Mouse (Mus musculus) adipocyte (in vitro differentiated cells): Measurements from ENCODE around the gene Grk4.
"Not testable (repeated sequence)": the region's sequence is repeated elsewhere in the genome, so short reads cannot be mapped to it uniquely, and the experiment has no call there.

ENCODE experiments used
- DNase-seq: peaks from one replicate; pipeline ENCODE4 v3.0.0-alpha.2; 2016; ENCODE audit warnings: low spot score

The Grk4 gene

DNA sequence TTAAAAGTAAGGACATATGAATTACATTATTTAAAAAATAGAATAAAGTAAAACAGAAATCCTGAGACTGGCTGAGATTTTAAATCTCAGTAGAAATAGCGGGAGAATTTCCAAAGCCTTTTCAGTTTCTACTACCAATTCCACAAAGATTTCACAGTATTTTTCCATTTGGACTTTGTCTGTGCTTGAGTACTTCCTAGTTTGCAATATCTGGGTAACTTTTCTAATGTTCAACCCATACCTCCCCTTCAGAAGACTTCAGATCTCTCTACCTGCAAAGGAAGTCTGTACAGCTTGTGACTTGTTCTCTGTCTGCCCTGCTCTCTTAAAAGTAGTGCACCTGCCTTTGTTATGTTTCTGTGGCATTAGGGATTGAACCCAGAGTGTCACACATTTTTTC, 48.3 kb downstream of the Grk4 start:
- no peak for DNase-seq

DNA sequence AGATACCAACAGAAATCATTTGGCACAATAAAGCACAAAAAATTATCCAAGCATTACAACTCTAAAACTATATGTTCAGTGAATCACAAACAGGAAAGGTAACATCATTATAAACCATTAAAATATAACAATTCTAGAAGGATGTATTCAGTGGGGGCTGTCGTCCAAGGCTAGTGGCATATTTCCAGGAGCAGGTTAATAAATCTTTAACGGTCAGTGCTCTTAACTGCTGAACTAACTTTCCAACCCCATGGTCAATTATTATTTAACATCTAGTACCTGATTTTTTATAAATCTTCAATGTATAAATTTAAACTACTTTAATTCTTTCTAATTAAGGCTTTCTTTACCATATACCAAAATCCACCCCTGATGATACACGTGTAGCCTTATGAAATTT, 54.2 kb downstream of the Grk4 start:
- DNase-seq: not testable (repeated sequence)

DNA sequence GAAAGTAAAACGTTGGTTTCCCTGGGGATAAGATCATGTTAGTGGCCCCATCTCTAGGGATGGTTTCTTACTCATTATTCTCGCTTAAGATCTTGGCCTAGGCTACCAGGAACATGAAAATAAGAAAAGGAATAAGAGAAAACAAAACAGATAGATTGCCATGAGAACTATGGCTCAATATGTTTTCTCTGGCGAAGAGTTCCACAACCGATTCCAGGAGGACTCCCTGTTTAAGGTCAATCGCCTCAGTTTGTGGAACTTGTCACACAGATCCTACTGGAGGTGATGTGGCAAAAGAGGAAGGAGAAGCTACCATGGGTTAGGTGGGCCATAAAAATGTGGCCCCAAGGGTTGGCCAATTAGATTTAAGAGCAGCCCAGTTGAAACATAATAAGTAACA, 54.6 kb downstream of the Grk4 start:
- DNase-seq: peak; percentile 54

DNA sequence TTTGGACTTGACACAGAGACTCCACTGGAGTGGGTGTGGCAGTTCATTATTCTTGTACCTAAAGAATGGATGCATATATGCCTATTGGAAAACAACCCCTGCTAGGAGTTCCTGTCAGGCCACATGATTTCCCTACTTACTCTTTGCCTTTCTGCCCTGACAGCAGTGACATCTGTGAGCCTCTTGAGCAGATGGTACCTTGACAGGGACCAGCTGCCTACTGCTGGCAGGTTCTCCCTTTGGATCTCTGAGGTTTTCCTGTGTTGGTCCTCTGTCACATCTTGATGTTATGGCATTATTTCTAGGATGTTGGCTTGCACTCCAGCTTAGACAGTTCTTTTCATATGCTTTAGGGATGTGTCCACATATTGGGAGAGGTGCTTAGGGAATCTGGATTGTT, 69.0 kb downstream of the Grk4 start:
- DNase-seq: no peak

DNA sequence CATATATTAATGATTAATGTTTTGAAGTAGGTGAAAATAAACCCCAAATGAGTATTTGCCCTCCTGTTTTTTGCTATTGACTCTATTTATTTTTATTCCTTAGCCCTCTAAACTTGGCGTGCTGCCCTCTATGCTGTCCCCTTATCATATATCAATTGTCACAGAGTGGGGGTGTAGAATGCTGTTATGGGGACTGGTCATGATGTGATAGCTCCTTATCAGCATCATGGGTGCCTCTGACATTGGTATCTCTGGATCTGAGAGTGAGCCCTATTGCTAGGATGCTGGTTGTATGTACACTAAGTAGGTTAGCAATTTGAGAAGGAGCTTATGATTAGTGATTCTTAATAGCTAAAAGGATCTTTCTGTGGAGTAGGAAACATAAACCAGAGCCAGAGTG, 70.1 kb downstream of the Grk4 start:
- no peak for DNase-seq

DNA sequence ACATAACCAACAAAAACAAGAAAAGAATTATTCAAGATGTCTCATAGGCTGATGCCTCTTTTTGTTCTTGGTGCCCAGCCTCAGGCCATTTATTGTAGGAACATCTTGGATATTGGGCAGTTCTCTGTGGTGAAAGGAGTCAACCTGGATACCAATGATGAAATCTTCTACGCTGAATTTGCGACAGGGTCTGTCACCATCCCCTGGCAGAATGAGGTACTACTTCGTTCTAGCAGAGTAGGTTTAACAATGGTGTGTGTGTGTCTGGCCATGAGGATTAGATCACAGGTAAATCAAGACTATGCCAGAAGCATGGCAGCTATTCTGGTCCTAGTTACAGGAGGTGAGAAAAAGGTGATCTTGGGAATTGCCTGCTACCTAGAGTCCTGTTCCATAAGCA, 91.3 kb downstream of the Grk4 start:
- no peak for DNase-seq

DNA sequence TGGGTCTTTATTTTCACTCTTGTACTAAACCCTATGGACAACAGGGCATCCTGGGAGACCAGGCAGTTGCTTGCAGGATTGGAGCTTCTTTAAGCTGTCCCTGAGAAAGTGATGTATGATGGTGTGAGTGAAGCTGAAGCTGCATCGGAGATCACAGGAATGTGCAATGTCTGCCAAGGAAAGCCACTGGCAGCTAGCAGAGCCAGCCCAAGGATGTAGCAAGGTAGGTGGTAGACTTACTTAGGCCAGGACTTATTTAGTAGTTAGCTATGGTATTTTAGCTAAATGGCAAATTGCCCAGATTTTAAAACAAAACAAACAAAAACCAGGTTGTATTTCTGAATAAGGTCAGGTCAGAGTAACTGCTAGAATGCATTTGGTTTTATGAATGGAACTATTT, 98.6 kb downstream of the Grk4 start:
- DNase-seq: no peak

DNA sequence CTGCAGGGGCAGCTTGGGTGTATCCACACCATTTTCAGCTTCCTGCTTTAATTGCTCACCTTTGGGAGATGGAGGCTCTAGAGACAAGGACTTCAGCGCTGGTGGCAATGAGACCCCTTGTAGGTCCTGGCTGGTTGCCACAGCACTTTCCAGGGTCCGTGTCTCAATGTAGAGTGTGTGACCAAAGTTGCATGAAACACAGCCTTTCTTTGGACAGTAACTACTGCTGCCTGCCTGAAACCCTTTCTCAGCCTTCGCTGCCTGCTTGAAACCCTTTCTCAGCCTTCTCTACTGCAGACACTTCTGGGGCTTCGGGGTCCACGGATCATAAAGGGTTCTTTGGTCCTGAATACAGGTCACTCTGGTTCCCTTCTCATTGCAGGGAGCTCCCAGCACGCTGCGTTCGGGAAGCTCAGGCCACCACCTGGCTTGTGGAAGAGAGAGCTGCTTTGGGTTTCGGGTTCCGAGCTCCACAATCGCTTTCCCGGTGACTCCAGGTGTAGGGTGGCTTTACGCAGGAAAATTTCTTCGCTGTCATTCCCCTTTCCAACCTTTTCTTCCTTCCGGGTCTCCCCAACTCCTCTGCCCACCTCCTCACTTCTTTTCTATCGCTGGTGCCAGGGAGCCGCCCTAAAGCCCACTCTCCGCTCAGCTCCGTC, 100.8 kb downstream of the Grk4 start:
- DNase-seq: no peak

DNA sequence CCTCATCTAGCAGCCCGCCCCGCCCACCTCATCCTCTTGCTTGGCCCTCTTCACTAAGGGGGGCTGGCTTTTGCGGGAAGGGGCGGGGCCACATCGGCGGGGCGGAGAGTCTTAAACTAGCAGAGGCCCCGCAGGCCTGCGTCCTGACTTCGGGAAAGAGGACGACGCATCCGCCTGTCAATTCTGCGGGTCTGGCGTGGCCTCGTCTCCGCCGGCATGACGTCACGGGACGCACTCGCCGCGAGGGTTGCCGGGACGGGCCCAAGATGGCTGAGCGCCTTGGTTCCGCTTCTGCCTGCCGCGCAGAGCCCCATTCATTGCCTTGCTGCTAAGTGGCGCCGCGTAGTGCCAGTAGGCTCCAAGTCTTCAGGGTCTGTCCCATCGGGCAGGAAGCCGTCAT, 101.3 kb downstream of the Grk4 start, which contains the start of gene Htt:
Gene Htt (plus strand): TSS at position 232 of the 400 bp plus-strand sequence.
- peak; percentile 93 for DNase-seq

DNA sequence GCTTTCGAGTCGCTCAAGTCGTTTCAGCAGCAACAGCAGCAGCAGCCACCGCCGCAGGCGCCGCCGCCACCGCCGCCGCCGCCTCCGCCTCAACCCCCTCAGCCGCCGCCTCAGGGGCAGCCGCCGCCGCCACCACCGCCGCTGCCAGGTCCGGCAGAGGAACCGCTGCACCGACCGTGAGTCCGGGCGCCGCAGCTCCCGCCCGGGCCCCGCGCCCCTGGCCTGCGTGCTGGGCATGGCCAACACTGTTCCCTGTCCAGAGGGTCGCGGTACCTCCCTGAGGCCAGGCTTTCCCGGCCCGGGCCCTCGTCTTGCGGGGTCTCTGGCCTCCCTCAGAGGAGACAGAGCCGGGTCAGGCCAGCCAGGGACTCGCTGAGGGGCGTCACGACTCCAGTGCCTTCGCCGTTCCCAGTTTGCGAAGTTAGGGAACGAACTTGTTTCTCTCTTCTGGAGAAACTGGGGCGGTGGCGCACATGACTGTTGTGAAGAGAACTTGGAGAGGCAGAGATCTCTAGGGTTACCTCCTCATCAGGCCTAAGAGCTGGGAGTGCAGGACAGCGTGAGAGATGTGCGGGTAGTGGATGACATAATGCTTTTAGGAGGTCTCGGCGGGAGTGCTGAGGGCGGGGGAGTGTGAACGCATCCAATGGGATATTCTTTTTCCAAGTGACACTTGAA, 101.9 kb downstream of the Grk4 start:
- peak; percentile 42 for DNase-seq

DNA sequence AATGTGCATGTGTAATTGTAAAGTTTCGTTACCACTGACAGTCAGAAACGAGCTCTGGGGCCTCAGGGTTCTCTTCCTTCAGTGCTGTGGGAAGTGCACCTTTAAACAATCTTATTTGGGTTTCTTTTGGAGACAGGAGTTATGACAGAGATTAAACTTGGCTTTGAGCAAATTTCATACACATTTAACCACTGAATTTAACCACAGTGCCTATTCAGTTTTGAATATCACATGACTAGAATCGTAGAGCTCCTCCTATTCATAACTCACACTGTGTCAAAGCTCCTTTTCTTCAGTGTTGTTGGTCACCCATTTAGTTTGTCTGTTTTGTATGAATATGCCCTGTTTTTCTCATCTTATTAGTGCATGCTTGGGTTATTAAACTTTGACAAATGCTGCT, 111.6 kb downstream of the Grk4 start:
- DNase-seq: no peak

DNA sequence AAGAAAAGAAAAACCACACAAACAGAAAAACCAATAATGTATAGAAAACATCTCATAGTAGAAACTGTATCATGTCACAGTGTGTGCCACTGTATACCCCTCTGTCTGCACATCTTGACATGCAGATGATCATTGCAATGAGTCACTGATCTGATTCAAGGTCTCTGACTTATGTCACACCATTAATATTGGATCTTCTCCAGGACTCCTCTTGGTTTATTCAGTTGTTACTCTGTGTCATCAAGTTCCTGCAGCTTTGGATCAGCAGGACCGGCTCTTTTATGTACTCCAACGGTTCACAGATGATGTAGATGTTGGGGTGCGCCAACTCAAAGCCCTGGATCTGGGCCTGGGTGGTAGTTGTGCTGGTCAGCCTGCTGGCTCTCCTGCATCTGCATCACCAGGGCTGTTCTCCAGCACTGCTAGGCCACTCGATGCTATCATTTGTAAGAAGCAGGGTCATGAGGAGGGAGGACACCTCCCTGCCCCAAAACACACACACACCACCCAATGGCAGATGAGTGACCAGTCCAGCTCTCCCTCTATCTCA, 112.6 kb downstream of the Grk4 start:
- no peak for DNase-seq

DNA sequence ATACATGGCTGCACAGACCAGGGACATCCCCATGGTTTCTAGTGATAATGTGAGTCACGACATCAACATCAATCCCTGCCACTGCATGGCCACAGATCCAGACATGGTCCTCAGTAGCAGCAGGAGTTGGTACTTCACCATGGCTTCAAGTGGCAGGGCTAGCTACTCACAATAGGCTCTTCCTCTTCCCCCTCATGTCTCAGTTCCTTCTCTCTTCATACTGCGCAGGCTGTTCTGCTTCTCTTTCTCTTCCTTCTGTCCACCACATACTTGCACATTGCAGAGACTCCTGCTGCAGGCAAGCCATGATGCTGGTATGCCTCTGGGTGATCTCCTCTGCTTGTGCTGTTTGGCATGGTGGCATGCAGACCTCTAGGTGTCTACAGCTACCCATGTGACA, 113.2 kb downstream of the Grk4 start:
- no peak for DNase-seq

DNA sequence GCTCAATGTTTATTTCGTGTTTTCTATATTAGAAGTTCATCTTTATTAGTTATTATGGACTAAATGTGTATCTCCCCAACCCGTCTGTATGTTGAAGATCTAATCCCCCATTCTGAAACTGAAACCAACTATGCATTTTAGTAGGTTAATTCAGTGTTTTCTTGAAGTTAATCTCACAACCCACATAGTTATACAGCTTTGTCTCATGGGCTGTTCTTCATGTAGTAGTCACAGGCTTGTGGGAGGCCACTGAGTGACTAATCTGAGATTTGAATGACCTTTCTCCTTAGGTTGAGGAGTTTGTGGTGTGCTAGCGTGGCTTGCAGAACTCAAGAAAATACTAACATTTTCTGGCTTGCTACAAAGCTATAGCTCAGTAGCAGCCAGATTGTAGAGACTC, 124.8 kb downstream of the Grk4 start:
- DNase-seq: no peak

DNA sequence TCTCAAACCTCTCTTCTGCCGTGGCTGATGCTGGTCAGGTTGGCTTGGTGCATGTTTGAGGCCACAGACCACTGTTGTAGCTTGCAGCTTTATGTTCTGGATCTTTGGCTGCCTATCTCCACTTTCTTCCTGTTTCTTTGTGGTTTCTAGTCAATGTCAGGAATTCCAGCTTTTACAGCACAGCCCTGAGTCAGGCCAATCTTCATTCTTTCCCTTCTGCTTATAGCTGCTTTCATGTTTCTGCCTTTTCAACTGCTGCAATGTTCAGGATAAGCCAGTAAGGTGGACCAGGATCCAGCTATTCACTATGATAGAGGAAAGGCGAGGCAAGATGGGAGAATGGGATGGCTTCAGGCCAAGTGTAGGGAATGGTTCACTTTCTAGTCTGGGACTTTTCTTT, 131.0 kb downstream of the Grk4 start:
- DNase-seq: no peak

DNA sequence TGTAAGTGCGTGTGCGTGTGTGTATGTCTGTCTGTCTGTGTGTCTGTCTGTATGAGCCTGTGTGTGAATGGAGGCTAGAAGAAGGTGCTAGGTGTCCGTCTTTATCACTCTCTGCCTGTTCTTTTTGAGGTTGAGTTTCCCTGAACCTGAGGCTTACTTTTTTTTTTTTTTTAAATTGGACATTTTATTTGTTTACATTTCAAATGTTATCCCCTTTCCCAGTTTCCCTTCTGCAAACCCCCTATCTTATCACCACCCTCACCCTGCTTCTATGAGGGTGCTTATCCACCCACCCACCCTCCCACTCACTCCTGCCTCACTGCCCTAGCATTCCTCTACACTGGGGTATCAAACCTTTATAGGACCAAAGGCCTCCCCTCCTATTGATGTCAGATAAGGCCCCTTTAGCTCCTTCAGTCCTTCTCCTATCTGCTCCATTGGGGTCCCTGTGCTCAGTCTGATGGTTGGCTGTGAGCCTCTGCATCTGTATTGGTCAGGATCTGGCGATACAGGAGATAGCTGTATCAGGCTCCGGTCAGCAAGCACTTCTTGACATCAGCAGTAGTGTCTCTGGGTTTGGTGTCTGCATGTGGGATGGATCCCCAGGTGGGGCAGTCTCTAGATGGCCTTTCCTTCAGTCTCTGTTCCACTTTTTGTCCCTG, 140.2 kb downstream of the Grk4 start:
- no peak for DNase-seq
